Mouse (Mus musculus): ENCODE results near the gene Snrpd3.
A peak's percentile ranks its signal among the peaks of the same experiment; 100 is the strongest.
"Not testable (repeated sequence)": the region's sequence is repeated elsewhere in the genome, so short reads cannot be mapped to it uniquely, and the experiment has no call there.

Snrpd3 gene

DNA sequence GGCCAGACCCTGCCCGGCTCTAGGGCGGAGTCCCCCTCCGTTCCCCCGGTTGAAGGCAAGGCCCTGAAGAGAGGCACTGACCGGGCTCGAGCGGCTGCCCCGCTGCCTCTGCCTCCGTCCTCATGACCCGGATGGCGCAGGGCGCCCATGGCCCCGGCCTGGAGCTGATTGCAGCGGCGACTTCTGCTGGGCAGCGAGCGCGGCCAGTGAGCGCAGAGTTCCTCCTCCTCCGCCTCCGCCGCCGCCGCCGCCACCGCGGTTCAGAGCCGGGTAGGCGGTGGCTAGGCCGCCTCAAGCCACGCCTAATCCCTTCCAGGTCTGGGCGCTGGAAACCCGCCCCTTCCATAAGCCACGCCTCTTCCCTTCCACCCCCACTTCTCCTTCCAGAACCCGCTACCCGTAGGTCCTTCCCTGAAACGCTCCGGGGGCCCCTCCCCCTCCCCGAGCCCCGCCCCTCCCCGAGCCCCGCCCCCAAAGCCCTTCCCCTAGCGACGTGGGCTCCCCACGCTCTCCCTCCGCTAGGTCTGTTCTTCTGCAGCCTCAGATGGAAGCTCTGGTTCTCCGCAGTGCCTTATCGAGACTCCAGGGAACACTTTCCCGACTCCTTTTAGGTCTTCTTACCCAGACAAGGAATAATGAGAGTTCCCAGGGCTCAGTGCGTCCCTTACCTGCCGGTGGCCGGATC, at the start of gene Snrpd3:
TSS of gene Snrpd3 (plus strand) at position 479 of the 685 bp plus-strand sequence.
- peak; percentile 88 for DNase-seq

DNA sequence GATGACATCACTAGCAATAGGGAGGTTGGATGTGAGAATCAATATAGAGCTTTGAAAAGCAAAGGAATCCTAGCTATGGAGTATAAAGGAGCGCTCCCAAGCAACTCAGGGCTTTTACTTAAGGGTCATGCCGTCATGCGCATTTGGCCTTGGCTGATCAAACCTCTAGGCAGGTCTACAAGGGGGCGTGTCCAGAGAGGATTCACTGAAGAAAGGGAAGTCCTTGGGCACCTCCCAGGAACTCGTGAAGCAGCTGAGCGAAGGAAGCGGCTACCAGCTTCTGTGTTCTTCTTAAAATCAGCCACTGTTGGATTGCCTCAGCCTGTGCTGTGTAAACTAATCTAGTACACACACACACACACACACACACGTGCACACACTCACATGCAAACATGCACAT, 43.9 kb upstream of the Snrpd3 start:
- no peak for DNase-seq

- no peak for DNase-seq
Measured at GRCm38 (mm10) chr10:75474571-75474970, 42.8 kb upstream of the Snrpd3 start.

- not testable (repeated sequence) for DNase-seq
Measured at GRCm38 (mm10) chr10:75475139-75475850, 42.1 kb upstream of the Snrpd3 start.

DNA sequence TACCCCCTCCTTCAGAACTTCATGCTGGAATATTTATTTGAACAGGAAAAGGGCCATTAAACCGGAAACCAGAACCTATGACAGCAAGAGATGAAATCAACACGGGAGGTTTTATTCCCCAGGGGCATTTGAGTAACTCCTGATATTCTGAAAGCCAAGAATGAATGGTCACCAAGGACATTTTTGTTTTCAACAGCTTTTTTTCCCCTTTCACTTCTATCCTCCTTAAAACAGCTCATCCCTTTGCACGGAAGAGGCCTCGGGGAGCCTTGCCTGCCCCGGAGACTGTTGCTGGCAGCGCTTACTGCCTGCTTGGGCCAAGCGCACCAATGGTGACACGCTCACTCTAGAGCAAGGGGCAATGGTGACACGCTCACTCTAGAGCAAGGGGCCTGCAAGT, 40.3 kb upstream of the Snrpd3 start:
- no peak for DNase-seq

DNA sequence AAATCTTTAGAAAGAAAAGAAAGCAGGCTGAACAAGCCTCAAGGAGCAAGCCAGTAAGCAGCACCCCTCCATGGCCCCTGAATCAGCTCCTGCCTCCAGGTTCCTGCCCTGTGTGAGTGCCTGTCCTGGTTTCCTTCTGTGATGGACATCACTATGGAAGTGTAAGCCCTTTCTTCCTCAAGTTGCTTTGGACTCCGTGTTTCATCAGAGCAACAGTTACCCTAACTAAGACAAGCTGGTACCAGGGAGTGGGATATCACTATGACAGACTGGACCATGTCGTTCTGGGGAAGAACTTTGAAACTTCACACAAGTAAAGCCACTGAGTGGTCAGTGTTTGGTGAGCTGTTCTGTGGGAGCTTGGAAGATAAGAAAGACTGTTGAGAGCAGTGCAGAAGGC, 37.4 kb upstream of the Snrpd3 start:
- DNase-seq, result no peak

DNA sequence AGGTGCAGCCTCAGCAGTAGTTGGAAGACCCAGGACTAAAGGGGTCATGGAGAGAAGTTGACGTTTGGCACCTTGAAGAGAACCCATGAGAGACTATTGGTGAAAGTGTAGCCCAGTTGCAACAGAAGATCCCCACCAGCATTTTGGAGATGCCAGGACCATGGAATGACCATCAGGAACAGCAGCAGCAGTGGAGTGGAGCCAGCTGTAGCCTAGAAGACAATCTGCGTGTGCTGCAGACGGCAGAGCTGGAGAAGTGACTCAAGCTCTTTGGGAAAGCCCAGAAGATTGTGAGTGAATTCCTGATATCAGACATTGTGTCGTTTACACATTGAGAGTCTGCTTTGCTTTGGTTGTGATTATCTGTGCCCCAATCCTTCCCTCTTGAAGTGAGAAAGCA, 35.6 kb upstream of the Snrpd3 start:
- no peak for DNase-seq

GRCm38 (mm10) chr10:75482271-75482670, 35.1 kb upstream of the Snrpd3 start:
- no peak for DNase-seq

DNA sequence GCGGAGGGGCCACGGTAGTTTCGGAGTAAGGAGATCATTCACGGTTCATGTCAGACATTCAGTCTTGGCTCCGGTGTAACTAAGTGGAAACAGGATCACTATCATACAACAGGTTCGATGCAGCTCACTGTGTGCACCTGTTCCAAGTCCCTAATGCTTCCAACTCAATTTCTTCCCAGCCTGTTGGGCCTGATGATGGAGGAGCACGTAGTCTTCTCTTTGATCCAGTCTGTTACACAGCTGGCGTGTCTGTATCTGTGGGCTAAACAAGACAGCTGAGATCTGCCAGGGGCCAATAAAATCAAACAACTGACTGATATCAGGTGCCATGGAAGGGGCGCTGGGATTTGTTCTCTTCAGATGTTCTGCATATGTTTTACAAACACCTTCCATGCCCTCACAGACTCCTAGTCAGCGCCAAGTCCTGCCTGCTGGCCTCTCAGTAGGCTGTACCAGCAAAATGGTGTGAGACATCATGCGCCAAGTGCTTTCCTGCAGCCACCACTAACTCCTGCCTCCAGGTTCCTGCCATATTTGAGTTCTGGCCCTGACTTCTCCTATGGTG, 34.4 kb upstream of the Snrpd3 start:
- DNase-seq, result no peak

GRCm38 (mm10) chr10:75484066-75484465, 33.3 kb upstream of the Snrpd3 start:
- no peak for DNase-seq

DNA sequence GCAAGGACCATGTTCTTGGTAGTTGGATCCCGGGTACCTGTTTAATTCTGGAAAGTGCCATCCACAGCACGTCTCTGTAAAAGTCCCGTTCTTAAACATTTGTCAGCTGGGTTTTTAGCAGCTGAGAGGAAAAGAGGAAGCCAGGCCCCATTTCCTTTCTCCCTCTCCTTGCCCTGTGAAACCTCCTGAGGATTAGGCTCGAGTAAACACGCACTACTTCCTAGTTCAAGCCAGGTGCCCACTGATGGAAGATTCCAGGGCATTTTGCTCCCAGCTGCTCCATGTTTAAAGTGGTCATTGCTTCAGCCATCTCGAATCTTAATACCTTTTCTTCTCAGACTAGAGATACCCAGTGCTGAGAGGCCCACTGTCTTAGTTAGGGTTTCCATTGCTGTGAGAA, 32.6 kb upstream of the Snrpd3 start:
- DNase-seq, result no peak

- peak; percentile 85 for DNase-seq
Measured at GRCm38 (mm10) chr10:75486086-75486979, 31.0 kb upstream of the Snrpd3 start.

DNA sequence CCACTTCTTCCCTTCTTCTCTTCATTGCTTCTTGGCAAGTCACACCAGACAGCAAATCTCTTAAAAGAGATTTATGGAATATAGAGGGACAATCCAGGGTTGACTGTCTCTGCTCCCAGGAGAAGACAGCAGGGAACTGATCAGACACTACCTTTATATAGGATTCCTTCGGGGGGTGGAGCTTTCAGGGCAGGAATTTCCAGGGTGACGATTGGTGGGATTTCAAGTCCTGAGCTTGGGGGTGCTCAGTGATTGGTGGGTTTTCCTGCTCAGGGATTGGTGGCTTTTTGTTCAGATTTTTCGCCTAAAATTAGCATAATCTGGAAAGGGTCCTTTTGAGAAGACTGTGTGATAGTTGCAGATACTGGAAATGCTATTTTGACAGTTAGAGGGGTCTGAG, 30.2 kb upstream of the Snrpd3 start:
- no peak for DNase-seq

- no peak for DNase-seq
Measured at GRCm38 (mm10) chr10:75489522-75489921, 27.8 kb upstream of the Snrpd3 start.

DNA sequence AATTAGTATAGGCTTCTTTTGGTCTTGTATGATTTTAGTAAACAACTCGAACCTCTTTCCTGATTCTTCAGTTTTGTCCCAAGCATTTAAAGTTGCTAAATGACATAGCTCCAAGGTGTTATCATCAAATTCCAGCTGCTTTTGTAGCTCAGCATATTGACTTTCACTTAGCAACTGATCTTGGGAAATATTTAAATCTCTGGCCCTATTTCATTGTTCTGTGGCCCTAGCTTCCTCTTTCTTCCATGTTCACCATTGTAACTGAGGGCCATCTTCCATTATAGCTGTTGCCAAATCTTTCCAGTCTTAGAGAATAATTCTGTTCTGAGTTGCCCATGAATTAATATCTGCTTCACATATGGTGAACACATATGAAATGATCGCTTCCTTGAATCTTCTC, 26.6 kb upstream of the Snrpd3 start:
- DNase-seq, result no peak

DNA sequence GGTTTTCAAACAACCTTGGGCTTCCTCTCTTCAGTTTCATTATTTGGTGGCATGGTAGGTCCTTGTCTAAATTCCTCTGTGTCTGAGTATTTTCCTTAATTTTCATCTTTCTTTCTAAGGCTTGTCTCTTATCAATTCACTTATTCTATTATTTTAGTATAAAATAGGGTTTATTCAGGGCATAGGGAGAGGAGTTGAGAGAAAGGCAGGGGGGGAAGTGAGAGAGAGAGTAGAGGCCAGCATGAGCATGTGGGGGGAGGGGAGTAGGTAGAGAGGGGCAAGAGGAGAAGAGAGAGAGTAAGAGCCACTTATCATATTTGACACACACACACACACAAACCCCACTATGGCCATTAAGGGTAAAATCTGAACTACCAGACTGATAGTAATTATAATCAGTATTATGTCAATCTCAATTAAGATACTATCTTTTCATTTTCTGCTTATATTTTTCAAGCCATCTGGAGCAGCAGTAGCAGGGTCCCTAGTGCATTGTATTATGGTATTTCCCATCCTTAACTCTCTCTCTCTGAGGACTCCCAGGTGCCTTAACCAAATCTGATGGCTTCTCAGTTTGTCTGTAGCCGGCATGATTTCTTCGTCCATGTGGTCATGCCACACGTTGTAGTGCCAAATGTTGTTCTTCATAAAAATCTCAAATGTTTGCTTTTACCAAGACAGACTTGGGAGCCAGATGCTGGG, 26.0 kb upstream of the Snrpd3 start:
- DNase-seq, result no peak

GRCm38 (mm10) chr10:75491936-75492262, 25.5 kb upstream of the Snrpd3 start:
- DNase-seq, result no peak

DNA sequence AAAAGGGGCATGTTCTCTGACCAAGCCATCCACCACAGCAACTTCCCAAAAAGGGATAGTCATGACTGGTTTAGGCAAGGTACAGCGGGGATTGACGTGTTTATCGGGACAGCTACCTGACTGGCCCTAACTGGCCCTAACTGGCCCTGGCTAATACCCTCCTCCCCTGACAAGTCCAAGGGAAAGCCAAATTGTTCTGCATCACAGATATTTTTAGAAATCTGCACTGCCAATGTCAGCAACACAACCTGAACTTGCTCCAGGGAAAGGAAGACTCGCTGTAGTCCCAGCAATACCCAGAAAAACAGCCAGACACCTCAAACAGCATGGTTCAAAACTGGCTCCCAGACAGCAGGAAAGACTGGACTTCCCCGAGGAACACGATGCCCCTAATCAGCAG, 22.0 kb upstream of the Snrpd3 start:
- DNase-seq, result no peak

GRCm38 (mm10) chr10:75495921-75496320, 21.4 kb upstream of the Snrpd3 start:
- no peak for DNase-seq

- not testable (repeated sequence) for DNase-seq
Measured at GRCm38 (mm10) chr10:75499214-75499613, 18.1 kb upstream of the Snrpd3 start.

DNA sequence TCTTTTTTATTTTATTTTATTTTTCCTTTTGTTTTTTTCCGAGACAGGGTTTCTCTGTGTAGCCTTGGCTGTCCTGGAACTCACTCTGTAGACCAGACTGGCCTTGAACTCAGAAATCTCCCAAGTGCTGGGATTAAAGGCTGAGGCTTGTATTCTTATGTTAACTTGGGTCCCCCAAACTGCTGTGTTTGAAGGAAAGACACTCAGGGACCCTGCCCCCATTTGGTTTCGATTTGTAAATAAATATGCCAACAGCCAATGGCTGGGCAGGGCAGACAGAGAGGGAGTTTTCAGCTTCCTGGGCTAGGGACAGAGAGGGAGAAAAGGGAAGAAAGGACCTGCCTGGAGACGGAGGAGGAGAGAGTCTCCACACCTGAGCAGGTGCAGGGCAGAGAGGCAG, 17.6 kb upstream of the Snrpd3 start:
- DNase-seq, result no peak

DNA sequence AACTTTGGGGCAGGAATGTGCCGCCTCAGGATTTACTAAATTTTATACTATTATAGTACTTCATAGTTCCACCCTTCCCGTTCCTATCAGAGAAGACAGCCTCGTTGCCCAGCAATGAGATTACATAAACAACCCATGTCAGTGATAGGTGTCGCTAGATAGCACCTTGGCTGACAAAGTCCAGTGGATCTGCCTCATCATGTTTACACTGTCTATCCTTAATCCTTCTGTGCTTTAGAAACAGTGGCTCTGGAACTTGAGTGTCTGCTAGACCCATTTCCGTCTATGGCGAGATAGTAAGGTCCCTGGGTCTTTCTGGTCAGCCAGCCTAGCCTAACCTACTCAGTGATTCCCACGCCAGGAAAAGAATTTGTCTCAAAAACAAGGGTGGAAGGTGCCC, 17.0 kb upstream of the Snrpd3 start:
- no peak for DNase-seq

DNA sequence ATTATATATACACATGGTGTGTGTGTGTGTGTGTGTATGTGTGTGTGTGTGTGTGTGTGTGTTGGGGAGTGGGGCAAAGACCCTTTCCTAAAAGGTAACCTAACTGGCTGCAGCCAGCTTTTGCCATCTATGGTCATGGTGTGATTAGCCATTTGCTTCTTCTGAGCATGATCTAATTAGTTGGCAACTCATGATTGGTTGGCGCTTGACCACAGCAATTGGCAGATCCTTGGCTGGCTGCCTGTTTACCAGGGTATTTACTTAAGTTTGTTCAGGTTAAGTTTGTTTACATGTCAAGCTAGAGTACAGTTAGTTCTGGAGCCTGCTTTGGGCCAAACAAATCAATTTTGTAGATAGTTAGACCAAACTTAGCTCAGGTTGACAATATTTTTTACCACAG, 15.7 kb upstream of the Snrpd3 start:
- no peak for DNase-seq

Measured in right cerebral cortex, postnatal 14 days (tissue).